Mouse (Mus musculus) adrenal gland, adult (tissue): Measurements from ENCODE around the gene Nmt1.

Experiments
- DNase-seq, 2 experiments: peaks; one replicate each; pipeline ENCODE4 v3.0.0; 2022 to 2023; ENCODE audit warnings: low spot score in 1 of 2; ENCODE audit not compliant: inconsistent age in 2 of 2

Gene Nmt1

DNA sequence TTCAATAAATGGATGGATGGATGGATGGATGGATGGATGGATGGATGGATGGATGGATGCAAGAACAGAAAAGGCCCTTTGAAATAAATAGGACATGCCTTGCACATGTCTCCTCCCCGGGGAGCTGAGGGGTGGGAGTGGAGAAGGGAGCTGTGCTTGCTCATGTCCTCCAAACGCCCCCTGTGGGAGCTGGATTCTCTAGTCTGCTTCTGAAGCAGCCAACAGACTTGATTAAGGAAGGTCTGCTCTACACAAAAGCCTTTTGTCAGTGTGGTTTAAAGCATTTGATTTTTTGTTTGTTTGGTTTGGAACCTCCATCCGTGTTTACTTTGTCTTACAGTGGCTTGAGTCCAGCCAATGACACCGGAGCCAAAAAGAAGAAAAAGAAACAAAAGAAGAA lies 14.8 kb downstream of the Nmt1 start:
- no peak for DNase-seq

DNA sequence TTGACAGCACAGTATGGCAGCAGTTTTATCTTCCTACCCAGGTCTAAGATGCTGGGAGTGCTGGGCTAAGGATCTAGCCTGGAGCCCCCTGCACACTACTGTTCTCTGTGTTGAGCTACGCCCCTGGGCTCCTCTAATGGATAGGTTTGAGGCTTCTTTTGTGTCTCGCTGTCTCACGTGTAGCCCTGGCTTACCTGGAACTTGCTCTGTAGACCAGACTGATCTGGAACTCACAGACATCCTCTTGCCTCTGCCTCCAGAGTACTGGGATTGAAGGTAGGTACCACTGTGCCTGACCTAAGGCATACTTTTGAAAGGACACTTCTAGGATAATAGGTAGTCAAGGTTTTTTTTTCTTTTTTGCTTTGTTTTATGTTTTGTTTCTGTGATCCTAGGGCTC lies 16.0 kb downstream of the Nmt1 start:
- no peak for DNase-seq

DNA sequence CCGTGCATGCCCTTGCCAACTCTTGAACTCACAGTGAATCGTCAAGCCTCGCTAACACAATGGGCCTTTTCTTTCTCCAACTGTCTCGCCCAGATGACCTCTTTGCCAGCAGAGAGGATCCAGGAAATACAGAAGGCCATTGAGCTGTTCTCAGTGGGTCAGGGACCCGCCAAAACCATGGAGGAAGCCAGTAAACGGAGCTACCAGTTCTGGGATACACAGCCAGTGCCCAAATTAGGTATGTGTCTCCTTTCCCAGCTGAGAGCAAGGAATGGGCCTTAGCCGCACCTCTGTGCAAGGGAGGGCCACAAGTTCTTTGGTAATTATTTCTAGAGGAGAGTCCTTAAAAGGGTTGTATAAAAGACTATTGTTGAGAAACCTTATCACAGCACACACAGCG lies 18.3 kb downstream of the Nmt1 start:
- no peak for DNase-seq

DNA sequence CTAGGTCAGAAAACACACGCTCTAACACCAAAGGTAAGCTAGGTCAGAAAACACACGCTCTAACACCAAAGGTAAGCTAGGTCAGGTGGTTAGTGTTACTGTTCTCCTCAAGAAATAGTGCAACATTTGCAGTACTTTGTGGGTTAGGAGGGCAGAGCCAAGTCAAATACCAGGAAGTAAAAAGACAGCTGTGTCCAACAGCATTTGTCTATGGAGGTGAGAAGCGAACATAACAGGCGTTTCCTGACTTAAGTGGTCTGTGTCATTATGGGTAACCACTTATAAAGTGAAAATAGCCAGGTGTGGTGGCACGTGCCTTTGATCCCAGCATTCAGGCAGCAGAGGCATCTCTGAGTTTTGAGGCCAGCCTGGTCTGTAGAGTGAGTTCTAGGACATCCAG lies 21.6 kb downstream of the Nmt1 start:
- DNase-seq = no peak

DNA sequence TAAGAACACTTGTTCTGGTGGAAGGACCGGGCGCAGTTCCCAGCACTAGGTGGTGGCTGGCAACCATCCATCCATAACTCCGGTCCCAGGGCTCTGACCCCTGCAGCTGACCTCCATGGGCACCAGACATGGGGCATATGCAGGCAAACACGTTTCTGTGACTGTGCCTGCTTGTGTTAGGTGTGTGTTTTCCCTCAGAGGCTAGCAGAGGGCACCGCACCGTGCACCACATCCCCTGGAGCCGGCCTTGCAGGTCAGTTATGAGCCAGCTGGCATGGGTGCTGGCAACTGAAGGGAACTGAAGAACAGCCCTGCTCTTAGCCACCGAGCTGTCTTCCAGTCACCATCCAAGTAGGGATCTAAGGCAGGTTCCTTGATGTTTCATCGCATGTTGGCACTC lies 22.2 kb downstream of the Nmt1 start:
- peak in 1 of 2 experiments; percentile 53 for DNase-seq

DNA sequence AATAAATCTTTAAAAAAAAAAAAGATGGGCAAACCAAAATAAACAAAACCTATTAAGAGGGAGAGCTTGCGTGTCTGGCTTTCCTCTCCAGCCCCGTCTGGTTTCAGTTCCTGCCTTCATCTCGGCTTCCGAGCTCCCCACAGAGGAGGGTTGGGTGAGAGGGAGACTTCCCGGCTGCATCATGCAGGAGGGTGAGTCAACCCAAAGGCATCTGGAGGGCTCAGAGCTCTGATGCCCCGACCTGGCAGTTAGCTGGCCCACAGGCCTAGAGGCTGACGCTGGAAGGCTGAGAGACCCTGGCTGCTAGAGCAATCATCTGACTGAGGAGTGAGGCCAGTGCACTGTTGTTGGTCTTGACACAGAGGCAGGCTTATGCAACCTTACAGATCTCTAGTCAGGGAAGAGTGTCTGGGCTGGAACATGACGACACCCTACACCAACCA lies 23.3 kb downstream of the Nmt1 start:
- peak; percentile 88 to 93 for DNase-seq

DNA sequence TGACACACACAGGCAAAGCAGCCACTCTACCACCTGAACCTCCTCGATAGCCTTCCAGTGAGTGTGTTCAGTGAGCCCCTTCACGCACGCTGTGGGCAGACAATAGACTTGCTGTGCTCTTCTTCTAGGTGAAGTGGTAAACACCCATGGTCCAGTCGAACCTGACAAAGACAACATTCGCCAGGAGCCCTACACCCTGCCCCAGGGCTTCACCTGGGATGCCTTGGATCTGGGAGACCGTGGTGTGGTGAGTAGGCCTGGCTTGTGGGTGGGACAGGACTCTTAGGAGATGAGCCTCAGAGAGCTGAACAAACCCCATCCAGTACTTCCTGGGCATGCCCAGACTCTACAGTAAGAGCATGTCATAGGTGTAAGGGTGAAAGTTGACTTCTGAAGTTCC lies 24.1 kb downstream of the Nmt1 start:
- no peak for DNase-seq

DNA sequence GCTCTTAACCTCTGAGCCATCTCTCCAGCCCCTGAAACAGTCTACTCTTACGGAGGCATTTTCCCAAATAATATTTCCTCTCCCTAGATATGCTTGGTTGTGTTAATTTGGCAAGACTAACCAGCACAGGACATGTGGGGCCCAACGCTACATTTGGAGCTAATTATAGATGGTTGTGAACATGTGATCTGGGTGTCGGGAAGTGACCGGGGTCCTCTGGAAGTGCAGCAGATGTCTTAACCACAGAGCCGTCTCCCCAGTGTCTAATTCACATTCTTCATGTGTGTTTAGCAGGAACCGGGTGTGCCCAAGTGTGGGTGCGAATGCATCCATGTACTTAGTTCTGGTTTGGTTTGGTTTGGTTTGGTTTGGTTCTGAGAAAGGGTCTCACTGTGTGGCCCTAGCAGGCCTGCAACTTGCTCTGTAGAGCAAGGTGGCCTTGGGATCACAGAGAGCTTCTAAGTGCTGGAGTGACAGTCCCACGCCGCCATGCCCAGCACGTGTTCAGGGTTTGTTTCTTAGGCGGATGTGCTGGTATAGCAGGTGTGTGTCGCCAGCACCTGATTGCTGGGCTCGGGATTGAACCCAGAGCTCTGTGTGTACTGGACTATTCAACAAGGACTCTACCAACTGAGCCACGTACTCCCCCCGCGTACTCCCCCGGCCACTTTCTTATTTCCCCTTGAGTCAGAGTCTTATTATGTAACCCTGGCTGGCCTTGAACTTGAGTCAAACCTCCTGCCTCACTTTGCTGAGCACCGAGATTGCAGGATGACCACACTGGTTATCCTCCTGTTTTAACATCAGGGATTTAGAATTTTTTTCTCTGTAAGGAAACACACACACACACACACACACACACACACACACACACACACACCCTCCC lies 25.4 kb downstream of the Nmt1 start:
- peak; percentile 60 to 81 for DNase-seq

DNA sequence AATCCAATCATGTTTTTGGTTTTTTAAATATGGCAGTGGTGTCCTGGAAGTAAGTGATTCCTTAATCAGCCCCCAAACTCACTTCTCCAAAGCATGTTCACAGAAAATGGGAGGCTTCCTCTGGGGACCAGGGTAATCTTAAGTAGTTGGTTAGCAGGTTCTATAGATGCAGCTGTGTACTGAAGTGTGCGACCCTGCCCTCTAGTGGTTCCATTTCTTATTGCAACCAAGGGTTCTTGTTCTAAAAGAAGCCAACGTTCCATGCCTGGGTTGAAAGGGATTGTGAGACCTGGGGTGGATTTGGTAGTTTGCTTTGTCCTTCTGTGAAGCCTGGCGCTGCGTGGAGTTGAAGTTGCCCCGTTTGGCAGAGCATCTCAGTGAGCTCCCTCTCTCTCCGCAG lies 26.8 kb downstream of the Nmt1 start:
- peak; percentile 75 to 92 for DNase-seq

DNA sequence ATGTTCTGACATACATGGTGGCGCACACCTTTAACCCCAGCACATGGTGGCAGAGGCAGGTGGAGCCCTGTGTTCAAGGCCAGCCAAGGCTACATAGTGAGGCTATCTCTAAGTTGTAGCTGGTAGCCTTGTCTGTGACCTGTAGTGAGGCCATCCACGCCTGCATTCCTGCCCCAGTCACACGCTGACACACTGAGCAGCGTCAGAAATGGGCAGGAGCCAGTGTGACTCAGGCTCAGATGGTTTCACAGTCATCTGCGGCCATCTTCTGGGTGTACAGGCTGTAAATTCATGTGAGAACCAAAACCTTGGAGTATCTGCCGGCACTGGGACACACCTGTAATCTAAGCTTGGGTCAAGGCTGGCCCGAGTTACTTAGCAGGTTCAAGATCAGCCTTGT lies 28.6 kb downstream of the Nmt1 start:
- peak in 1 of 2 experiments; percentile 73 for DNase-seq

DNA sequence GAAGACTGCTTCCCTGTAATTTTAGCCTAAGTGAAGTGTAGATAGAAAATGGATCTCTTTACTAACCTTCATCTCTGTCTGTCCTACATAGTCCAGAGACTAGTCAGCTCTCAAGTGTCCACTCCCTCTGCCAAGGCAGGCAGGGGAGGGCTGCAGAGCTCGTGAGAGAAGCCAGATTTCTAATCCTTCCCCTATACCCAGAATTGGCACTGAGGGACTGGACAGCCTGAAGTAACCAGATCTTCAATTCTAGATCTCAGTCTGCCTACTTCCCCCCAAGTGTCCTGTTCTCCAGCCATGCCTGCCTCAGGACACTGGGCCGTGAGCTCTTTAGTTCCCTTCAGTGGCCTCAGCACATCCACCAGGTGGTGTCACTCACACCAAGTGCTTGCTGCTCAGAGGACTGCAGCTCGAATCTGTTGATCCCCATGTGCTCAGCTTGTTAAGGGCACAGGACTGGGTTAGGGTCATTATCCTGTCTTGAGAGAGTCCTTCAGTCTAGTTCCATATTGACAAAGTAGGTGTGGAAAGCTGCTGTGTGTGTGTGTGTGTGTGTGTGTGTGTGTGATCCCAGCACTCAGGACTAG lies 30.6 kb downstream of the Nmt1 start:
- no peak for DNase-seq

DNA sequence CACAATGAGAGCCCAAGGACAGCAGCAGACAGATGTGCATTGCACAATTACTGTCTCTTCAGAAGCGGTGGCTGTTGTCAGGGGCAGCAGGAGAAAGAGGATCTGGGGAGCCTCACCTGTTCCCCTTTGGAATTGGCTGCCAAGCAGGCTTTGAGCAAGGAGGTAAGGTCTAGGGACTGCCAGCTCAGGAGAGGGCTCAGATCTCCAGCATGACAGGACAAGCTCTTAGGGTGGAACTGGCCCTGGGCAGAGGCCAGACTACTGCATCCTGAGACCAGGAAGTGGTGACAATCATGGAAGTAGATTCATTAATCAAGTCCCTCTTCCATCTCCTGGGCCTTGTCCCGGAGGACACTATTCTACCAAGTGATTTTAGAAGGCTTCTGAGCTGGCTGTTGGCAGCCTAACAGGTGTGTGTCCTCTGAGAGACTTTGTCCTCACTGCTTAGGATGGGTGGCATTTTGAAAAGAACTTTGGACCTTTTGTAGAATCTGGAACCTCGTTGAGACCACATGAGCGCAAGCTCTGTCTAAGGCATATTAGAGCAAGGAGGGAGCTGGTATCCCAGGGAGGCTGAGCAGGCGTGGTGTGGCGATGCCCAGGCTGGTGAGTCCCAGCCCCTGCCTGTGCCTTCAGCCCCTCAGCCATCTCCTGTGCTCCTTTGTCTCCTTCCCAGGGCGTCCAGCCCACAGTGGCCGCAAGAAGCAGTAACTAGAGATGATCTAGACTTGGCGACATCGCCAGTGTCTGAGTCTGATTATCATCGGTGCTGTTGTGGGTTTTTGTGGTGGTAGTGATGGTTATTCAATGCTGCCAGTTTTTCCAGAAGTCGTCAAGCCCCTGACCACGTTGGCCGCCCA lies 38.4 kb downstream of the Nmt1 start:
- DNase-seq = peak in 1 of 2 experiments; percentile 66

DNA sequence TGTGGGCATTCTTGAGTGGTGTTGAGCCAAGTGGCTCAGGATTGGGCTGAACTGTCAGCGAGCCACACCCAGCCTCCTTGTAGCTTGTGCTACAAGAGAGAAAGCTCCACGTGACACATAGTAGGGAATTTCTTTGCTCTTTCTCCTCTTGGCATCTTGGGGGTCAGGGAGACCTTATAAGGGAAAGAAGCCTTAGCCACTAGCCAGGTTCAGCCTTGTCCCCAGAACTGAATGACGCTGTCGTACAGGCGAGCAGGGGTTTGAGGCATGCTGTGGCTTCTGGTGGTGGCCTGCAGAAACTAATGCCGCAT lies 39.0 kb downstream of the Nmt1 start:
- no peak for DNase-seq

DNA sequence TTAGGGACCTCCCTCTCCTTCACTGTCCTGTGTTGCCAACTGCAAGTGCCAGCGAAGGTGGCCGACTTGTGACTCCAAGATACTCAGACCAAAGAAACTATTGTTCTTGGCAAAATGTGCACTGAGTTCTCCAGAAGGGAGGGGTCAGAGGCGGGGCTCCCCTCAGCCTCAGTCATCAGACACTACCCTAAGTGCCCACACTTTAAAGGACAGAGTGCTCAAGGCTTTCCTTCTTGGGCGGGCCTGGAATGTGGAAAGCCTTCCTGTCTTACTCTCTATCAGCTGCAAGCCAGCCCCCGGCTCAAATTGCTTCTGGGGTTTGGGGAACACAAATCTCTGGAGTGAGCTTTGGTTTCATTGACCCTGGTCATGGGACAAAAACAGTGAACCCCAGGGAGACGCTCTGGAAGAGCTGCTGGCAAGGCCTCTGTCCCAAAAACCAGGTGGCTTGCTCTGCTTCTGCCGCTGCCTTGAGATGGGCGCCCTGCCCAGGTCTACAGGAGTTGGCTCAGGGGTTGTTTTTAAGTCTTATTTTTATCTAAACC lies 39.5 kb downstream of the Nmt1 start:
- peak; percentile 49 to 66 for DNase-seq

DNA sequence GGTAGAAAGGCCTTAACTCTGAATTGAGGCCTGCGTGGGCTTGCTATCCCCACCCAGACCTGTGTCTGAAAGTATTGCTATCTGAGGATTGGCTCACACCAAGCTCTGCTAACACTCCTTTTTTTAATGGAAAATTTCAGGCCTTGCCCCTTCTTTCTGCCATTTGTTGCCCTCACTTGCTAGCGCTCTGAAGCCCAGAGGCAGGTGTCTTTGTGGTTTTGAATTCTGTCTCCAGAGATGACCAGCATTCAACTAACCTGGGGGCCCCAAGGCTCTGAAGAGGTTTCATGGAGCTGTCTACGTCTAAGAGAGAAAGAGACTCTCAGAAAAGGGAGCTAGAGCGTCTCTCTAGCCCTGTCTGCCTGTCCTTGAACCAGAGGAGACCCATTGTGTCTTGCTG lies 40.3 kb downstream of the Nmt1 start:
- peak in 1 of 2 experiments; percentile 3 for DNase-seq

DNA sequence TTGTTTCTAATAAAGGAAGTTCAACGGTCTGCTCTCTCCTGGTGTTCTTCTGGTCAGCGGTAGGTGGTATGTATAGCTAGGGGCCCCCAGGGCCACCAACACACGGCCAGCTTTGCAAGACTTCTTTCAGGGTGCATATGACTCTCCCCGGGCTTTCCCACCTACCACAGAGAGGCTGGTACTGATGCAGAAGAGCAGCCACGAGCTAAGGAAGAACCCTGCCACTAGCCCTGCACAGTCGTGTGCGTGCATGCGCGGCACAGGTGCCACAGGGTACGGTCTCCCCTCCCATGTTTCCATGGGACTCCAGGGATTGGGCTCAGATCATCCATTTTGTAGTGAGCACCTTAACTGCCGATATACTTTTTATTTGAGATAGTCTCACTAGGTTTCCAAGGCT lies 40.9 kb downstream of the Nmt1 start:
- DNase-seq = peak in 1 of 2 experiments; percentile 7

DNA sequence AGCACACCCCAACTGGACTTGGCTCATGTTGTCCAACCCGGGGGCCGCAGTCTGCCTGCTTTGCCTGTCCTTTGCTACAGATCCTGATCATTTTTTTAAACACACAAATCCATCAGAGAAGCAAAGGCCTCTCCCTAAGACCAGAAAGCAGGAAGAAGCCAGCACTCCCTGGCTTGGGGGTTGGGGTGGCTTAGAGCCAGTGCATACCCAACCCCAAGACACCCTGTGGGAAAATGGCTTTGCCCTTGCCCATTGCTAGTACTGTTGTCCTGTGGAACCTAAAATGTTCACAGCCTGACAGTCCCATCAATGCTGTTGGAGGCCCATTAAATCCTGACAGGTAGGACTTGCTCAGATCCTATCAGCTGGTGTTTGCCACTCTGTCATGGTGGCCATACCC lies 41.7 kb downstream of the Nmt1 start:
- peak in 1 of 2 experiments; percentile 4 for DNase-seq

DNA sequence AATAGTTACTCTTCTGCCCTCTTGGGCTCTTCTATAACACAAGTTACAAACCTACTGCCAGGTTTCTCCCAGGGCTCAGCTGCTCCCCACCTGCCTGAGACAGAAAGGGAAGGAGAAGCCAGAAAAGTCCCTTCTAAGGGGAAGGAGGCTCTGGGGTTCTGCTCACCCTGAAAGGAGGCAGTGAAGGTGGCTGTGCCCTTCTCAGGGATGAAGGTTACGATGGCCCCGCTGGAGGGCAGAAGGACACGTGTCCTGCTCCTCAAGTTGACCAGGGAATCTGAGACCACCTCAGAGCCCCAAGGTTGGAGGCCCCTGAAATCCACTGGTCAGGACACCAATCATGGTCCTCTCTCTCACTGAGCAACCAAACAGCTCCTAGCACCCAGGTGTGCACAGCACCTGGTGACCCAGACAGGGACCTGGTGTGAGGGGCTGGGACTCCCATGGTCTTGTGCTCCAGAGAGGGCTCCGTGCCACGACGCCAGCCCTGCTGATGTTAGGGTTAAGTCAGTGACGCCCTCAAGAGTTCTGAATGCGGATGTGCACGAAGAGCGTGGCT lies 42.4 kb downstream of the Nmt1 start:
- peak in 1 of 2 experiments; percentile 2 for DNase-seq

DNA sequence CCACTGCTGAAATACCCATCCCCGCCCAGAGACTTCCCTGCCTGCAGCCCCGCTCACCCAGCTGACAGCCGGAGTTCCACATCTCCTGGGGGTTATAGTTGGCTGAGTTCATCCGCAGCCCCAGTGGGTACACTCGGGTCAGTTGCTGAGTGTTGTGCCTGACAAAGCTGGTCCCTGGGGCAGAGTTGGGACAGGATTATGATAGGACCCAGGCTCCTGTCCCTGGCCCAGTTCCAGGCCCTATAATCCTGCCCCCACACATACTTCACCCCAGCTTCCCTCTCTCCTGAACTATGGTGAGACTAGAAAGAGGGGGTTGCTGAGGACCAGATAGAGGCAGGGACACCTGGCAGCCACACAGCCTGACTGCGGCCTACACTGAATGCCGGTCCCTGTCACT lies 45.7 kb downstream of the Nmt1 start:
- DNase-seq = peak in 1 of 2 experiments; percentile 5

DNA sequence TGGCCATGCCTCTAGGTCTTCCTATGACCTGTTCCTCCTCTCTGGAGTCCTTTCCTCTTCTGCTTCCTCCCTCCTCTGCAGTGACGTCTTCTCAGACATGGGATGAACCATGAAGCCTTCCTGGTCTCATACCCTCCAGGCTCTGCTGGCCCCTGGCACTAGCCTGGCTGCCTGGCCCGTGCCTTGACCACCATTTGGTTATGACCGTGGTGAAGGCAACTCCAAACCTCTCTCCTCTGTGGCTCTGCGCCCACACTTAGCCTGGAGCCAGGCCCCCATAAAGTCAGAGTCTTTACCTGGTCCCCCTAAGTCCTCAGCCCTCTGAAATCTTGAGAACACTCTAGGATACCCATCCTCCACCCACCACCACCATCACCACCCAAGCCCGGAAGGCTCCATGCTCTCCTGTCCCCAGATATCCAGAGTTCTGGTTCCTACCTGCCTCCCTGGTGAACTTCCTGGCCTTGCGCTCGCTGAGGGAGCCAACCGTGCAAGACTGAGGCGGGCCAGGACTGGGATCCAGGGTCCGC lies 46.2 kb downstream of the Nmt1 start:
- DNase-seq = no peak

DNA sequence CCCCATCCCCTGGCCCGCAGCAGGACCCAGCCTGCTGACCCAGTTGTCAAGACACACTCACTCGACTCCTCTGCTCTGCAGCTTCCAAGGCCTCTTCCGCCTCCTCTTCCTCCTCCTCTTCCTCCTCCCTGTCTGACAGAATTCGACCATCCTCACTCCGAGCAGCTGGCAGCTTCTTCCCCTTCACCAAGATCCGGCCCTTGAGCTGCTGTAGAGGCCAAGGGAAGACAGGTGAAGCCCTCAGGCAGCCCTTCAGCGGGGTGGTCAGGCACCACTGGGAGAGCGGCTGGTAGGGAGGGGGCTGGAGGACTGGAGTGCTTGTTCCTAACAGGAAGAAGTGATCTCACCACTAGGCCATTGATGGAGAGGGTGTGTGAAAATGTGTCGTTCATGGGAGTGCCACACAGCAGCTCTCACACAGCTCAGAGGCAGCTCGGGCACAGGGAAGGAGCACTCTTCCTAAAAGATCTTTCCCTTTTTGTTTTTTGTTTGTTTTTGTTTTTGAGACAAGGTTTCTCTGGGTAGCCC lies 46.9 kb downstream of the Nmt1 start:
- no peak for DNase-seq
